Mouse (Mus musculus) right cerebral cortex, adult 18-20 months (tissue): ENCODE measurements at regions not wholly inside any gene's neighbourhood (a gene's known extent, or its start where the extent isn't known, plus 50 kb on each side); places are given as distances from the start of the nearest gene placed in this dataset.
A peak's percentile ranks its signal among the peaks of the same experiment; 100 is the strongest.

Experiments used
- DNase-seq: peaks from one replicate; pipeline ENCODE4 v3.0.0; 2022; ENCODE audit warnings: mixed read lengths

DNA sequence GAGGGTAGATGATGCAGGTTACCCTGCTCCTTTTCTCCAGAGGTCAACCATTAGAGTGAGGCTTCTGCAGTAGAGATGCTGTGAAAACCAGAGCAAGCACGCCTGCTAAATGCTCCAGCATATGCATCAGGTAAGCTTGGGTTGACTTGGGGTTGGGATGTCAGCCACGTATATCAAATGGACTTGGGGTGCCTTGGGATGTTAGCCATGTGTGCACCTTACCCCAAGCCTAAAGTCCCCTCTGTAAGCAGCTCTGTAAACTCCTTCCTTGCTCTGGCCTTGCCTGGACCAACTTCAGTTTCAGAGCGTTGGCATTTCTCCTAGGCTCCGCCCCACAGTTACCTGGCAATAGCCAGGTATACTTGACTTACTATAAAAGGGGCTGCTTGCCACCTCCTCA lies 155.3 kb upstream of the Tmtc1 start:
- DNase-seq, result no peak

DNA sequence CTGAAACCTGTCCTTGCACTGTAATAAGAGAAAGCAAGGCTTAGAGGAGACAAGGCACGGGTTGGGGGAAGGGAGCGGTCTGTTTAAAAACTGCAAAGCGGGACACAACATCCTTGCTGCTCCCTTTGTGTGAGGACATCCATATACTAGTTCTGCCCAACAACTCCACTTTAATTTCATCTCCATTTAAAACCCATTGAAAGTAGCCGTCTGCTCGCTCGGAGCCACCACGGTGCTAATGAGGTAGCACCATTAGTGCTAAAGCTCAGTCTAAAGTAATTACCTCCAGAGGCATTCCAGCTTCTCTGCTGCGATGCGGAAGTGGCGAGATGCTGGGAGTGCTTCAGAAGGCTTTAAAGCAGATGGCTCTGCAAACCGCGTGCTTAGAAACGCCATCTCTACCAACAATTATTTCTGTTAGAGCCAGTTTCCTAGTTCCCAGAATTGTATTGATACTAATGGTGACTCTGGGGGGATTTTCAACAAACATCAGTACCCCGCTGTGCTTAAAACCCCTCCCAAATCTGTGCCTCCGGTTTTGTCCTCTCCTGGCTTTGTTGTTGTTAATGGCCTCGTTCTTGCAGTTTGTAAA lies 154.7 kb upstream of the Tmtc1 start:
- no peak for DNase-seq

DNA sequence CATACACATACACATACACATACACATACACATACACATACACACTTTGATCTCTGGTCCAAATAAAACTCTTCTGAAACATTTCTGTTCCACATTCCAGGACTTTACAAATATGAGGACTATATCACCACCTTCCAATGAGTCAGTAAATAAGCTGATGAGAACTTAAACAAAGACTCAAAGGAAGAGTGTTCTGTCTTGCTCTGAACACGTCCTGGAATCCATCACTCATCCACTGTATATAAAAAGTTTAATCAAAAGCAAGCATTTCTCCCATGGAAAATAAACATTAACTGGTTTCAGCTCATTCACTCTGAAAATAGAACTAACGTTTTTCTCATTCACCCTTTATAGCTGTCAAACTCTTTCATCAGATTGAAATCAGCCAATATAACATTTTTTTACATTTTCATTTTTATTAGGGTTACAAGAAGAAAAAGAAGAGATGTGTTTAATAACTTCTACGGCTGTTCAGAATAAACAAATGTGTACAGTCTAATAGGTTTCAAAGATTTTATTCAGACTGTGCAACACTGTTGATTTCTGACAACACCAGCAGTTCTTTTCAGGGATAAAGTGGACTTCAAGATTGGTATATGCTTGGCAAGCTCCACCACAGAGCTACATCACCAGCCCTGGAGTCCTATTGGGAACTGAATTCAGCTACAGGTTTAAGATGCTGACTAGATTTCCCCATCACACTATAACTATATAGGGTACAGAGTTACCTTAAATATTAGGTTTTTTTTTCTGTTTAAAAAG lies 151.0 kb upstream of the Tmtc1 start:
- DNase-seq, result no peak

DNA sequence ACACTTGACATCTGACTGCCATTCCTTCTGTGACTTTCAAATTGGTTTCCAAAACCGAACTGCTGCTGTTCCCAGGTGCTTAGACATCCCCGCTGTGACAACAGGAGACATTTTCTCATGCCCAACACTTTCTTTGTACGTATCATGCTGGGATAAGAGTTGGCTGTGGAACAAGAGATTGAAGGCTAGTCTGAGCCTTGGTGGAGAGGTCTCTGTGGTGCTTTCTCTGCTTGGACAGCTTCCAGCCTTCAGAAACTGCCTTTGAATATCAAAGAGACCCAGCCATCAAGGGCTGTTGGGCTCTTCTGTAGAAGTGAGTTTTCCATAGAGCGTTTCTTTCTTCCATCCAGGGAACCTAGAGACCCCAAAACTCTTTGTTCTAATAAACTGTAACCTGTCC lies 144.8 kb upstream of the Tmtc1 start:
- no peak for DNase-seq

GRCm38 (mm10) chr6:148586439-148587321 lies 142.5 kb upstream of the Tmtc1 start:
- DNase-seq, result no peak

DNA sequence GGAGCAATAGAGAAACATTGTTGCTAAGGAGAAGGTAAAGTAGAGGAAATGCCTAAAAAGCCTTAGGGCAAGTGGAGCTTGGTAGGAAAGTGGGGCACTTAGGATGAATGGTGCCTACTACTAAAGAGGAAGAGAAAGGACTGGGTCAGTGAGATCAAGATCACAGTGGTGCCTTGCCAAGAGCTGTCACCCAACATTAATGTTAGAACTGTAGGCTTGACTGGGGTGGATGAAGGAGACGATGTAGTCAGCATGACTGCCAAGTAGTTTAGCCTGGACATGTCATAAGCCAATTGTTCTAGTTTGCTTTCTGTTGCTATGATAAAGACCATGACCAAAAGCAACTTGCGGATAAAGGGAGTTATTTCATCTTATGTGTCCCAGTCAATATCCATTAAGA lies 139.9 kb upstream of the Tmtc1 start:
- no peak for DNase-seq

- no peak for DNase-seq
Observed at GRCm38 (mm10) chr6:148578281-148578680, 134.1 kb upstream of the Tmtc1 start.

DNA sequence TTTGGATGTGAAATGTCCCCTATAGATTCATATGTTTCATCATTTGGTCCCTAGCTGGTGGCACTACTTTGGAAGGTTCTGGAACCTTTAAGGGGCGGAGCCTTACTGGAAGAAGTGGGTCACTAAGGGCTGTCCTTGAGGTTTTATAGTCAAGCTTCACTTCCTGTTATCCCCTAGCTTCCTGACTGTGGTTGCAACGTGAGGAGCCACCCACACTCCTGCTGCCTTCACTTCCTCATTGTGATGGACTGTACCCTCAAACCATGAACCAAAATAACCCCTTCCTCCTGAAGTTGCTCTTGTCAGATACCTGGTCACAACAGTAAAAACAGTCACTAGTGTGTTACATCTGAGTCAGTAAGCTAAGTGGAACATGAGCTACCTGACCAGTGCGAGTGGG lies 133.5 kb upstream of the Tmtc1 start:
- DNase-seq, result no peak

GRCm38 (mm10) chr6:148574742-148575453 lies 130.7 kb upstream of the Tmtc1 start:
- no peak for DNase-seq

GRCm38 (mm10) chr6:148572201-148572600 lies 128.0 kb upstream of the Tmtc1 start:
- DNase-seq, result no peak

DNA sequence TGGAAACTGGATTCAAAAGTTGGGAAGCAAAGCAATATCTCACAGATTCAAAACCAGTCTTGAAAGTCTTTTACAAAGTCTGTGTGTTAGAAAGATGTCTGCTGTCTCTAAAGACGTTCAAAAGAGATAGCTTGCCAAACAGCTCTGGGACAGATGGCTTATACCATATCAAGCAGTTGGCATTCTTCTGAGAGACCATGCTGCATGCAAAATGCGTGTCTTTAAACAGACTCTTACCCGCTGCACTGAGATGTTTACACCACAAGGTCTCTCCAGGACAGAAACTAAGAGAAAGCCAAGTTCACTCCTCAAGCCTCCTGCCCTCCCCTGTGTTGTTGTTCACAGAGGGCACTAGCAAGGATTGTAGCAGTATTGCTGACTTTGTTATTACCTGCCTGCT lies 127.5 kb upstream of the Tmtc1 start:
- peak; percentile 64 for DNase-seq

GRCm38 (mm10) chr6:148564146-148564545 lies 120.0 kb upstream of the Tmtc1 start:
- DNase-seq, result no peak

GRCm38 (mm10) chr6:148562206-148562708 lies 118.1 kb upstream of the Tmtc1 start:
- no peak for DNase-seq

GRCm38 (mm10) chr6:148556484-148556871 lies 112.3 kb upstream of the Tmtc1 start:
- peak; percentile 14 for DNase-seq

DNA sequence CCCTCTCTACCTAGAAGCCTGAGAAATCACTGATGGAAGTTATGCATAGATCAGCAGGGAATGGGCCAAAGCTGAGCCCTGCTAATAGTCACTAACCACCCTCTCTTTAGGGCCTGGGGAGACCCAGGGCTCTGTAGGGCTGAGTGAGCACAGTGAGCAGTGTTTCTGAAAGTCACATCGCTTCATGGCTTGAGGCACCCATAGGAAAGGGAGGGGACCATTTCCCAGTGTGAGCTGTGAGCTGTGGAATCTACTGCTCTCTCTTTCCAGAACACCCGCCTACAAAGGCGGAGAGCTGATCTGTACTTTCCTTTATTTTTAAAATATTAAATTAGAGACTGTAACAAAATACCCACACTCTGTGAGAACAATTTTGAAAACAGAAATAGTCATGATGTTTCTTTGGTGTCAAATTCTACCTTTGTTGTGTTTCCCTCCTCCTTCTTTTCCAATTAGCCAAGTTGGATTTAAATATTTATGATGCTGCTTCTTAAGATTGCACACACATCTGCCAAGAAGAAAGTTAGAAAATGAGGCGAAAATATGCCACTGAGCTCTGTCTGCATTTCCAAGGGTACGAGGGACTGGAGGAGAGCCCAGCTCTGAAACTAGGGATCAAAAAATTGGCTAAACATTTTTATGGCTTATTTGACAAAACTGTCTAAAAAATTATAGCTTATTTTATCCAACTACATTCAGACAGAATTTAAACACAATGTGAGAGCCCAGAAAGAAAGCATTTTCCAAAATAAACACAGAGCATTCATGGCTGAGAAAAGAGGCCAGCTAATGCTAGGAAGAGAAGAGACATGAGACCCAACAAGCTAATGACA lies 111.7 kb upstream of the Tmtc1 start:
- DNase-seq, result peak; percentile 66

- peak; percentile 60 for DNase-seq
Observed at GRCm38 (mm10) chr6:148554463-148554862, 110.3 kb upstream of the Tmtc1 start.

- peak; percentile 47 for DNase-seq
Observed at GRCm38 (mm10) chr6:148553616-148554015, 109.4 kb upstream of the Tmtc1 start.

GRCm38 (mm10) chr6:148551097-148551496 lies 106.9 kb upstream of the Tmtc1 start:
- no peak for DNase-seq

DNA sequence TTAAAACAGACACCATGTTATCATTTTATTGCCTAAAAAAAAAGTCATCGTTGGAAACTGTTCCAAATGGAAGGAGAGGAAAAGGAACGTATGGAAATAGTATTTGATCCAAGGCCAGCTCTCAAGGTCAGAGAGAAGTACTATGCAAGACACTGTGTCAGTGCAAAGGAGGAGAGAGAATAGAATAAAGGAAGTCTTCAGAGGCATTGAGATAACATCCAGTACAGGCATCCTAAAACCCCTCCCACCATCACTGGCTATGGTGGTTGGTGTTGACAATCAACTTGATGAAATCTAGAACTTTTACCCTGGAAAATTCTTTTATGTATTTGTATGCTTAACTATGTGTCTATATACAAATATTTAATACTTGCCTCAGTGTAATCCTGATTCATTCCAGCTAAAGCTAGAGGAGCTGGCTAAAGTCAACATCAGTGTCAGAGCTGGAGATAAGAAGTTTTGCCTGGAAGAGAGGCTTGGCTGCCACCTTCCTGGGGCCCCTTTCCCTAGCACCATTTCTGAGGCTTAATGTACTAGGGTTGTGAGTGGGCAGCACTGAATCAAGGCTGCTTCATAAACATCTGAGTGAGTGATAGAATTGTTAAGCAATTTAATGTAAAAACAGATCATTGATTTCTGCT lies 104.1 kb upstream of the Tmtc1 start:
- DNase-seq, result no peak

DNA sequence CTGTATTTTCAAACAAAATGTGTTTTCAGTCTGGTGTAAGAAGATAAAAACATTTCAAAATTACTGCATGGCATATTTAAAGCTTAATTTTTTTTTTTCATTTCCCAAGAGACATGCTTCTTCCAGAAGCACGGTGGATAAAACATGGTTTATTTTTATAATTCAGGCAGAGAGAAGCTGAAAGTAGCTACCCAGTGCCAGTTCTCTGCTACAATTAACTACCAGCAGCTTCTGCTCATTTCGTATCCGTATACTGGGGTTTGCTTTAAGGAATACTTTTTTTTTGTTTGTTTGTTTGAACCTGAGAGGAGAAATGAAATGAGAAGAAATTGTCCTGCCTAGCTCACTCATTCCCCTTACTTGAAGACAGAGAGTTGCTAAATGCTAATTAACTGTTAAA lies 98.9 kb upstream of the Tmtc1 start:
- DNase-seq, result no peak

- DNase-seq, result no peak
Observed at GRCm38 (mm10) chr6:148541981-148542380, 97.8 kb upstream of the Tmtc1 start.
